14 mouse cellular contexts compared by ENCODE assay signal in genomic region chr11:101325201-101325600, GRCm38 (mm10). TPM values are rescaled to one million over a fixed set of nuclear protein-coding genes. Genes with fewer than 3 reads are reported as not detected.
"Had no signal": no experiment of that assay in that cellular context is flagged by ENCODE, and none has a peak within 500 bp of the region (broad histone marks: within the 10 kb centered on the region; RNA-seq: fewer than 3 reads in every experiment).

No protein-coding gene starts in this region.

RNA-seq across cellular contexts. Expression of gene Aoc3, which starts 5.2 kb away (rescaled TPM):
- polyA plus RNA-seq: hindbrain, embryonic 11.5 days; hindbrain, embryonic 13.5 days; liver, embryonic 11.5 days had no signal

RNA-seq across cellular contexts. Expression of gene G6pc, which starts 42.2 kb away (rescaled TPM):
- polyA plus RNA-seq: frontal cortex, adult 2 months; heart, embryonic 10.5 days; heart, embryonic 12.5 days; heart, embryonic 14.5 days; heart, embryonic 16.5 days; hindbrain, embryonic 11.5 days; hindbrain, embryonic 13.5 days; hindbrain, embryonic 15.5 days; hindbrain, postnatal 0 days; intestine, embryonic 14.5 days; limb, embryonic 10.5 days; limb, embryonic 12.5 days; limb, embryonic 14.5 days; liver, embryonic 11.5 days had no signal
